Mouse (Mus musculus): ENCODE measurements around the gene Zmynd8. TPM values are rescaled to one million over a fixed set of nuclear protein-coding genes. Genes with fewer than 3 reads are reported as not detected.
"Not testable (repeated sequence)": the region's sequence is repeated elsewhere in the genome, so short reads cannot be mapped to it uniquely, and the experiment has no call there.

Gene Zmynd8
- polyA plus RNA-seq, 1 experiment from 2014 or later, result 68.1 TPM

GRCm38 (mm10) chr2:165818985-165819948, 79.5 kb downstream of the Zmynd8 start:
- Histone ChIP-seq H3K36me3 (replicated peaks) (peaks cover 100% of the 10 kb centered on the region), H3K4me1 (peaks cover 15% of the 10 kb centered on the region; the same call in 1 of the 2 replicates), H3K9me3 (no peaks in the 10 kb centered on the region), H3K27ac (replicated peaks) (no peak overlapping the region), H3K4me3 (no peak overlapping the region), H3K27me3 (replicated peaks; ENCODE audit: low read depth, poor library complexity, severe bottlenecking) (no peaks in the 10 kb centered on the region)
- 82% methylated on average over 10 of the region's 10 CpGs for WGBS
- peak; percentile 63 for DNase-seq (ENCODE audit: low spot score)

GRCm38 (mm10) chr2:165818570-165818969, 80.2 kb downstream of the Zmynd8 start:
- no peak for DNase-seq (ENCODE audit: low spot score)
- Histone ChIP-seq H3K4me3 (no peak overlapping the region), H3K27me3 (replicated peaks; ENCODE audit: low read depth, poor library complexity, severe bottlenecking) (no peaks in the 10 kb centered on the region), H3K9me3 (no peaks in the 10 kb centered on the region), H3K27ac (replicated peaks) (no peak overlapping the region), H3K4me1 (peaks cover 15% of the 10 kb centered on the region; the same call in 1 of the 2 replicates), H3K36me3 (replicated peaks) (peaks cover 100% of the 10 kb centered on the region)
- 89% methylated on average over 6 of the region's 6 CpGs for WGBS

- Histone ChIP-seq H3K4me3 (no peak overlapping the region), H3K27me3 (replicated peaks; ENCODE audit: low read depth, poor library complexity, severe bottlenecking) (no peaks in the 10 kb centered on the region), H3K36me3 (replicated peaks) (peaks cover 100% of the 10 kb centered on the region), H3K9me3 (no peaks in the 10 kb centered on the region), H3K27ac (replicated peaks) (no peak overlapping the region), H3K4me1 (peaks cover 15% of the 10 kb centered on the region; the same call in 1 of the 2 replicates)
- DNase-seq (ENCODE audit: low spot score), result no peak
- 95% methylated on average over 10 of the region's 10 CpGs for WGBS
Observed at GRCm38 (mm10) chr2:165817437-165817836, 81.4 kb downstream of the Zmynd8 start.

GRCm38 (mm10) chr2:165815103-165815880, 83.5 kb downstream of the Zmynd8 start:
- Histone ChIP-seq H3K4me1 (peaks cover 18% of the 10 kb centered on the region), H3K27ac (replicated peaks) (no peak overlapping the region), H3K9me3 (no peaks in the 10 kb centered on the region), H3K27me3 (replicated peaks; ENCODE audit: low read depth, poor library complexity, severe bottlenecking) (no peaks in the 10 kb centered on the region), H3K4me3 (no peak overlapping the region), H3K36me3 (replicated peaks) (peaks cover 100% of the 10 kb centered on the region)
- WGBS, result 92% methylated on average over 26 of the region's 28 CpGs
- DNase-seq (ENCODE audit: low spot score), result no peak

GRCm38 (mm10) chr2:165812889-165813288, 85.9 kb downstream of the Zmynd8 start:
- no peak overlapping the region for H3K4me3 ChIP-seq
- peaks cover 100% of the 10 kb centered on the region for H3K36me3 ChIP-seq (replicated peaks)
- H3K27ac ChIP-seq (replicated peaks), result 0 out of 2 replicates have a peak overlapping the region, but pooled peaks have one; percentile 14
- H3K4me1 ChIP-seq, result peaks cover 18% of the 10 kb centered on the region
- 86% methylated on average over 8 of the region's 8 CpGs for WGBS
- no peaks in the 10 kb centered on the region for H3K9me3 ChIP-seq
- DNase-seq (ENCODE audit: low spot score), result no peak
- H3K27me3 ChIP-seq (replicated peaks; ENCODE audit: low read depth, poor library complexity, severe bottlenecking), result no peaks in the 10 kb centered on the region

- Histone ChIP-seq H3K36me3 (replicated peaks) (peaks cover 100% of the 10 kb centered on the region), H3K27ac (replicated peaks) (no peak overlapping the region), H3K4me1 (peaks cover 15% of the 10 kb centered on the region), H3K9me3 (no peaks in the 10 kb centered on the region), H3K4me3 (no peak overlapping the region), H3K27me3 (replicated peaks; ENCODE audit: low read depth, poor library complexity, severe bottlenecking) (no peaks in the 10 kb centered on the region)
- DNase-seq (ENCODE audit: low spot score), result peak; percentile 42
- 66% methylated on average over 5 of the region's 5 CpGs for WGBS
Observed at GRCm38 (mm10) chr2:165811536-165811935, 87.3 kb downstream of the Zmynd8 start.

- WGBS, result 84% methylated on average over 5 of the region's 5 CpGs
- peaks cover 100% of the 10 kb centered on the region for H3K36me3 ChIP-seq (replicated peaks)
- no peaks in the 10 kb centered on the region for H3K27me3 ChIP-seq (replicated peaks; ENCODE audit: low read depth, poor library complexity, severe bottlenecking)
Observed at GRCm38 (mm10) chr2:165809901-165810477, 88.8 kb downstream of the Zmynd8 start.

GRCm38 (mm10) chr2:165809091-165809490, 89.7 kb downstream of the Zmynd8 start:
- Histone ChIP-seq H3K36me3 (replicated peaks) (peaks cover 100% of the 10 kb centered on the region), H3K9me3 (no peaks in the 10 kb centered on the region), H3K4me1 (peaks cover 3% of the 10 kb centered on the region; the same call in 1 of the 2 replicates), H3K4me3 (no peak overlapping the region), H3K27me3 (replicated peaks; ENCODE audit: low read depth, poor library complexity, severe bottlenecking) (no peaks in the 10 kb centered on the region), H3K27ac (replicated peaks) (no peak overlapping the region)
- 91% methylated on average over 5 of the region's 5 CpGs for WGBS
- no peak for DNase-seq (ENCODE audit: low spot score)

More at GRCm38 (mm10) chr2:165809901-165810477, 88.8 kb downstream of the Zmynd8 start:
- DNase-seq (ENCODE audit: low spot score), result no peak
- Histone ChIP-seq H3K9me3 (no peaks in the 10 kb centered on the region), H3K4me1 (peaks cover 3% of the 10 kb centered on the region; the same call in 1 of the 2 replicates), H3K4me3 (no peak overlapping the region), H3K27ac (replicated peaks) (no peak overlapping the region)

- H3K27ac ChIP-seq (replicated peaks), result no peak overlapping the region
- no peak overlapping the region for H3K4me3 ChIP-seq
- DNase-seq (ENCODE audit: low spot score), result no peak
- H3K36me3 ChIP-seq (replicated peaks), result peaks cover 99% of the 10 kb centered on the region
- H3K9me3 ChIP-seq, result no peaks in the 10 kb centered on the region
- H3K4me1 ChIP-seq, result peaks cover 3% of the 10 kb centered on the region; the same call in 1 of the 2 replicates
- 95% methylated on average over 12 of the region's 12 CpGs for WGBS
- no peaks in the 10 kb centered on the region for H3K27me3 ChIP-seq (replicated peaks; ENCODE audit: low read depth, poor library complexity, severe bottlenecking)
Observed at GRCm38 (mm10) chr2:165808179-165808975, 90.4 kb downstream of the Zmynd8 start.

- peaks cover 98% of the 10 kb centered on the region for H3K36me3 ChIP-seq (replicated peaks)
- WGBS, result 91% methylated on average over 3 of the region's 3 CpGs
- H3K9me3 ChIP-seq; H3K27ac ChIP-seq (replicated peaks); H3K27me3 ChIP-seq (replicated peaks; ENCODE audit: low read depth, poor library complexity, severe bottlenecking); H3K4me3 ChIP-seq; H3K4me1 ChIP-seq; DNase-seq (ENCODE audit: low spot score): not testable (repeated sequence)
Observed at GRCm38 (mm10) chr2:165800174-165800573, 98.6 kb downstream of the Zmynd8 start.

GRCm38 (mm10) chr2:165797876-165798275, 100.9 kb downstream of the Zmynd8 start:
- H3K9me3 ChIP-seq, result no peaks in the 10 kb centered on the region
- no peak overlapping the region for H3K27ac ChIP-seq (replicated peaks)
- H3K4me1 ChIP-seq, result no peaks in the 10 kb centered on the region
- DNase-seq (ENCODE audit: low spot score), result no peak
- 75% methylated on average over 8 of the region's 8 CpGs for WGBS
- no peaks in the 10 kb centered on the region for H3K27me3 ChIP-seq (replicated peaks; ENCODE audit: low read depth, poor library complexity, severe bottlenecking)
- peaks cover 97% of the 10 kb centered on the region for H3K36me3 ChIP-seq (replicated peaks)
- H3K4me3 ChIP-seq, result no peak overlapping the region
